Mouse (Mus musculus) adrenal gland, adult 18-20 months (tissue): ENCODE results near the gene Pola2. TPM values are rescaled to one million over a fixed set of nuclear protein-coding genes. Genes with fewer than 3 reads are reported as not detected.

Experiments used
- DNase-seq, 2 experiments: peaks; one replicate each; pipeline ENCODE4 v3.0.0; 2021 to 2022; ENCODE audit warnings: low spot score in 2 of 2
- total RNA-seq, 2 experiments: library from RNA; stranded (reverse); gene quantifications; 1 replicate in 1 of 2; 2 replicates in 1 of 2; pipeline ENCODE4 v1.2.3; 2021

Pola2 gene
- total RNA-seq, 2 experiments from 2014 or later = 15.5 to 16.8 TPM

- DNase-seq = no peak
These were observed 52.4 kb downstream of the Pola2 start for GRCm38 (mm10) chr19:5911430-5912102.

GRCm38 (mm10) chr19:5910221-5910620 is 53.8 kb downstream of the Pola2 start:
- no peak for DNase-seq

GRCm38 (mm10) chr19:5907275-5907674 is 56.7 kb downstream of the Pola2 start:
- DNase-seq = no peak

- peak; percentile 85 to 87 for DNase-seq
These were observed 69.9 kb downstream of the Pola2 start, which contains the start of gene Tigd3 for GRCm38 (mm10) chr19:5894002-5894678. Gene Tigd3, minus strand, starts transcription at chr19:5894149.

GRCm38 (mm10) chr19:5893282-5894001 is 70.6 kb downstream of the Pola2 start:
- no peak for DNase-seq

- DNase-seq = no peak
These were observed 71.3 kb downstream of the Pola2 start for GRCm38 (mm10) chr19:5892735-5893134.

- no peak for DNase-seq
These were observed 71.7 kb downstream of the Pola2 start for GRCm38 (mm10) chr19:5892262-5892661.

- no peak for DNase-seq
These were observed 72.3 kb downstream of the Pola2 start for GRCm38 (mm10) chr19:5891521-5892258.

Other genes starting within 250 kb of the Pola2 start
- 10 to 100 TPM; 33.5 to 45.6 TPM for gene Ehbp1l1, start 237.9 kb downstream of the Pola2 start, total RNA-seq
- 10 to 100 TPM; 42.9 to 61.5 TPM for gene Fam89b, start 234.5 kb downstream of the Pola2 start, total RNA-seq
- gene Ltbp3, start 223.3 kb downstream of the Pola2 start, total RNA-seq = 100 to 1,000 TPM; 241 to 252 TPM
- gene Scyl1, start 192.8 kb downstream of the Pola2 start, total RNA-seq = 100 to 1,000 TPM in 1 of 2 experiments, 10 to 100 TPM in 1; 92.3 to 105 TPM
- gene Frmd8, start 88.9 kb downstream of the Pola2 start, total RNA-seq = 10 to 100 TPM; 21.1 to 42.8 TPM
- gene Slc25a45, start 86.4 kb downstream of the Pola2 start, total RNA-seq = 10 to 100 TPM in 1 of 2 experiments, 1 to 10 TPM in 1; 4.9 to 19.0 TPM
- 1 to 10 TPM in 1 of 2 experiments, under 1 TPM in 1; 0.90 to 1.1 TPM for gene Tigd3, start 70.1 kb downstream of the Pola2 start, total RNA-seq
- 100 to 1,000 TPM; 111 to 129 TPM for gene Dpf2, start 51.2 kb downstream of the Pola2 start, total RNA-seq
- gene Cdc42ep2, start 39.4 kb downstream of the Pola2 start, total RNA-seq = 1 to 10 TPM; 5.2 to 8.0 TPM
- gene Slc22a20, start 21.9 kb upstream of the Pola2 start, total RNA-seq = not detected
- 10 to 100 TPM; 31.6 to 35.5 TPM for gene Capn1, start 51.7 kb upstream of the Pola2 start, total RNA-seq
- gene Syvn1, start 82.4 kb upstream of the Pola2 start, total RNA-seq = 10 to 100 TPM; 49.7 to 71.3 TPM
- gene Mrpl49, start 93.6 kb upstream of the Pola2 start, total RNA-seq = 10 to 100 TPM; 53.3 to 59.7 TPM
- 1,000 to 10,000 TPM; 1,067 to 1,157 TPM for gene Fau, start 93.6 kb upstream of the Pola2 start, total RNA-seq
- gene Znhit2, start 97.0 kb upstream of the Pola2 start, total RNA-seq = 10 to 100 TPM; 29.1 to 32.9 TPM
- 10 to 100 TPM; 19.7 to 36.7 TPM for gene Tm7sf2, start 104.2 kb upstream of the Pola2 start, total RNA-seq
- gene Vps51, start 113.0 kb upstream of the Pola2 start, total RNA-seq = 10 to 100 TPM; 51.6 to 58.8 TPM
- gene Tmem262, start 115.8 kb upstream of the Pola2 start, total RNA-seq = not detected
- not detected for gene Gm28374, start 118.1 kb upstream of the Pola2 start, total RNA-seq
- gene Zfpl1, start 120.8 kb upstream of the Pola2 start, total RNA-seq = 10 to 100 TPM; 29.8 to 34.1 TPM
- under 1 TPM; 0.58 to 0.60 TPM for gene Cdca5, start 120.8 kb upstream of the Pola2 start, total RNA-seq
- not detected for gene AC131692.1, start 130.2 kb upstream of the Pola2 start, total RNA-seq
- not detected for gene Naaladl1, start 141.6 kb upstream of the Pola2 start, total RNA-seq
- gene Sac3d1, start 154.4 kb upstream of the Pola2 start, total RNA-seq = 10 to 100 TPM; 12.9 to 17.2 TPM
- 10 to 100 TPM; 26.8 to 28.1 TPM for gene Snx15, start 164.1 kb upstream of the Pola2 start, total RNA-seq
- 1 to 10 TPM; 1.6 to 3.1 TPM for gene Batf2, start 176.8 kb upstream of the Pola2 start, total RNA-seq
- 10 to 100 TPM; 84.7 to 87.7 TPM for gene Arl2, start 177.3 kb upstream of the Pola2 start, total RNA-seq
- gene Majin, start 220.2 kb upstream of the Pola2 start, total RNA-seq = 1 to 10 TPM in 1 of 2 experiments, under 1 TPM in 1; 0.99 to 1.3 TPM